In genomic region chr12:81133055-81133665, GRCm38 (mm10) we compare ENCODE assay signal across 19 mouse cellular contexts.
DNase-seq lines count a peak whose midpoint lies in the region; ATAC-seq lines count a peak whose summit lies in the region.
"Had no signal": no experiment of that assay in that cellular context is flagged by ENCODE, and none has a peak within 500 bp of the region (broad histone marks: within the 10 kb centered on the region; RNA-seq: fewer than 3 reads in every experiment).

No protein-coding gene starts in this region.

- H3K4me3 ChIP-seq in hindbrain, embryonic 13.5 days, result no peak overlapping the region
- no peak overlapping the region for H3K4me3 ChIP-seq in hindbrain, embryonic 16.5 days (ENCODE audit: low read length)
- H3K4me3 ChIP-seq in hindbrain, embryonic 15.5 days, result no peak overlapping the region
- H3K4me3 ChIP-seq: limb, embryonic 10.5 days; megakaryocyte, embryonic 14.5 days had no signal

- no peaks in the 10 kb centered on the region for H3K36me3 ChIP-seq in hindbrain, embryonic 13.5 days
- no peaks in the 10 kb centered on the region for H3K36me3 ChIP-seq in hindbrain, embryonic 16.5 days (ENCODE audit: control insufficient read depth, insufficient read depth, low read length)
- H3K36me3 ChIP-seq in hindbrain, embryonic 15.5 days, result no peaks in the 10 kb centered on the region

- H3K27me3 ChIP-seq in hindbrain, embryonic 13.5 days, result no peaks in the 10 kb centered on the region
- no peaks in the 10 kb centered on the region for H3K27me3 ChIP-seq in hindbrain, embryonic 16.5 days (replicated peaks; ENCODE audit: control insufficient read depth, insufficient read depth, low read length)
- H3K27me3 ChIP-seq in hindbrain, embryonic 15.5 days, result no peaks in the 10 kb centered on the region
- H3K27me3 ChIP-seq: megakaryocyte, embryonic 14.5 days had no signal

- DNase-seq in adrenal gland, postnatal 14 days, result peak; percentile 38
- no peak for DNase-seq in adrenal gland, postnatal 25 days
- peak; percentile 26 for DNase-seq in brain, adult 2 months (ENCODE audit: low read depth, low spot score)
- no peak for DNase-seq in cerebellum, postnatal 10 days
- no peak for DNase-seq in right cerebral cortex, postnatal 10 days (ENCODE audit: low spot score in 2 of 2)
- DNase-seq: cerebellum, adult 2 months; gastrocnemius, postnatal 14 days; kidney, adult 8-10 months; kidney, postnatal 25 days; lung, adult 2 months; right cerebral cortex, postnatal 4 days; thymus, postnatal 25 days had no signal

- no peak overlapping the region for H3K9ac ChIP-seq in hindbrain, embryonic 13.5 days
- H3K9ac ChIP-seq in hindbrain, embryonic 16.5 days (ENCODE audit: low read depth, low read length), result no peak overlapping the region
- H3K9ac ChIP-seq in hindbrain, embryonic 15.5 days, result no peak overlapping the region

- no peak for ATAC-seq in hindbrain, embryonic 13.5 days (ENCODE audit: low FRiP score)
- no peak for ATAC-seq in hindbrain, embryonic 16.5 days
- ATAC-seq in hindbrain, embryonic 15.5 days (ENCODE audit: low FRiP score, low read depth), result no peak

- H3K4me1 ChIP-seq in hindbrain, embryonic 13.5 days (replicated peaks), result peaks cover 19% of the 10 kb centered on the region
- H3K4me1 ChIP-seq in hindbrain, embryonic 16.5 days (ENCODE audit: control insufficient read depth, insufficient read depth, low read depth, low read length), result peaks cover 4% of the 10 kb centered on the region; the same call in 1 of the 2 replicates
- H3K4me1 ChIP-seq in hindbrain, embryonic 15.5 days (replicated peaks), result peaks cover 18% of the 10 kb centered on the region
- H3K4me1 ChIP-seq: megakaryocyte, embryonic 14.5 days had no signal

- no peak overlapping the region for H3K4me2 ChIP-seq in hindbrain, embryonic 13.5 days
- no peak overlapping the region for H3K4me2 ChIP-seq in hindbrain, embryonic 16.5 days (ENCODE audit: low read length)
- H3K4me2 ChIP-seq in hindbrain, embryonic 15.5 days, result no peak overlapping the region
- H3K4me2 ChIP-seq: liver, embryonic 11.5 days had no signal

- H3K9me3 ChIP-seq in hindbrain, embryonic 13.5 days, result no peaks in the 10 kb centered on the region
- no peaks in the 10 kb centered on the region for H3K9me3 ChIP-seq in hindbrain, embryonic 16.5 days (ENCODE audit: control insufficient read depth, low read length)
- no peaks in the 10 kb centered on the region for H3K9me3 ChIP-seq in hindbrain, embryonic 15.5 days
- H3K9me3 ChIP-seq: G1E; limb, embryonic 10.5 days; megakaryocyte, embryonic 14.5 days had no signal

- 19% methylated on average over 4 of the region's 4 CpGs for WGBS in hindbrain, embryonic 13.5 days
- 31% methylated on average over 4 of the region's 4 CpGs for WGBS in hindbrain, embryonic 16.5 days
- WGBS in hindbrain, embryonic 15.5 days, result 28% methylated on average over 4 of the region's 4 CpGs

- H3K27ac ChIP-seq in hindbrain, embryonic 13.5 days, result peak overlapping the region; percentile 18; the same call in 1 of the 2 replicates
- H3K27ac ChIP-seq in hindbrain, embryonic 16.5 days (ENCODE audit: low read depth, low read length), result no peak overlapping the region
- 0 out of 2 replicates have a peak overlapping the region, but pooled peaks have one; percentile 8 for H3K27ac ChIP-seq in hindbrain, embryonic 15.5 days (replicated peaks)
- H3K27ac ChIP-seq: limb, embryonic 10.5 days had no signal

Comparison
In these comparisons a context has a peak if more than half of its experiments do, and no peak if none do; other contexts are left out.
1. DNase-seq: peak in adrenal gland, postnatal 14 days (single experiment) and brain, adult 2 months (single experiment); none in adrenal gland, postnatal 25 days (single experiment), cerebellum, postnatal 10 days (0 of 2) and right cerebral cortex, postnatal 10 days (0 of 2).